Mouse (Mus musculus) intestine, embryonic 14.5 days (tissue): ENCODE measurements around the gene Capn15. TPM values are rescaled to one million over a fixed set of nuclear protein-coding genes. Genes with fewer than 3 reads are reported as not detected.

Experiments
- ATAC-seq: fragments of 200-750 bp; cut with Nextera tagmentation; replicated peaks from 2 replicates; pipeline ENCODE4 v1.8.0; 2017; ENCODE audit warnings: low read depth, moderate number of reproducible peaks, moderate TSS enrichment, moderate library complexity; ENCODE audit not compliant: low FRiP score, low TSS enrichment
- DNase-seq: peaks from one replicate; pipeline ENCODE4 v3.0.0-alpha.2; 2018; ENCODE audit warnings: low spot score
- H3K27ac ChIP-seq: fragments of 300-500 bp; sonication (generic); 2 replicates; pipeline ENCODE4 v1.5.1; 2014; ENCODE audit warnings: low read depth, mild to moderate bottlenecking, control low read depth
- H3K27me3 ChIP-seq: fragments of 300-500 bp; sonication (generic); replicated peaks from 2 replicates; pipeline ENCODE4 v1.6.1; 2014; ENCODE audit warnings: low read length, control low read depth; ENCODE audit not compliant: control insufficient read depth, insufficient read depth
- H3K36me3 ChIP-seq: fragments of 300-500 bp; sonication (generic); 2 replicates; pipeline ENCODE4 v1.6.1; 2014; ENCODE audit warnings: low read length, control low read depth; ENCODE audit not compliant: control insufficient read depth, insufficient read depth
- H3K4me1 ChIP-seq: fragments of 300-500 bp; sonication (generic); replicated peaks from 2 replicates; pipeline ENCODE4 v1.6.1; 2014; ENCODE audit warnings: low read length, control low read depth, mixed read lengths; ENCODE audit not compliant: control insufficient read depth, insufficient read depth
- H3K4me2 ChIP-seq: fragments of 300-500 bp; sonication (generic); 2 replicates; pipeline ENCODE4 v1.6.1; 2014; ENCODE audit warnings: low read length
- H3K4me3 ChIP-seq: fragments of 300-500 bp; sonication (generic); 2 replicates; pipeline ENCODE4 v1.5.1; 2014; ENCODE audit warnings: low read depth, low read length, control low read depth, mixed read lengths
- H3K9ac ChIP-seq: fragments of 300-500 bp; sonication (generic); 2 replicates; pipeline ENCODE4 v1.6.1; 2014; ENCODE audit warnings: mild to moderate bottlenecking, low read length
- H3K9me3 ChIP-seq: fragments of 300-500 bp; sonication (generic); 2 replicates; pipeline ENCODE4 v1.6.1; 2016; ENCODE audit warnings: low read length, control low read depth; ENCODE audit not compliant: control insufficient read depth
- WGBS: fragments of 180-500 bp; shearing (Covaris S2); extraction: QIAGEN DNeasy Blood & Tissue Kit; methylation state at CpG from one replicate; pipeline ENCODE4 v1.1.7; 2014; 5-methylcytosine and 5-hydroxymethylcytosine counted together
- polyA plus RNA-seq: library from polyadenylated mRNA; unstranded; fragments of >200 nt; fragmentation: Nextera tagmentation; extraction: Ambion mirVana; gene quantifications from 2 replicates; pipeline ENCODE4 v1.2.1, GENCODE M21; 2014

Capn15 gene
- polyA plus RNA-seq, 1 experiment from 2014 or later: 23.5 TPM

DNA sequence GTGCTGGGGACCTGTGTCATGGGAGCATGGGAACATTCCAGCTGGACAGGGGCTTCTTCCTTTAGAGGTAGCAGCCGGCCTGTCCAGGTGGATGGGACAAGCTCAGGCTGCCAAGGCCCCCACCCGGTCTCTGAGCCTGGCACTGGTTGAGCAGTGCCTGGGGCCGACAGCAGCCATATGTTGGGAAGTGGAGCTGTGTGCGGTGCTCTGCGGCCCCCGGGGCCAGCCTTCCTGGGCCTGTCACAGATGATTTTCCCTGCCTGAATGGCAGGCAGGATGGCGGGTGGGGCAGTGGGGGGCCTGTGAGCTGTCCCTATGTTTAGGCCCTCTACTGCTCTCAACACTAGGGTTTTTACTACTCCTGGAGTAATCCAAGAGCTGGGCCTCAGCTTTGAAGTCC, 29.4 kb downstream of the Capn15 start:
- Histone ChIP-seq H3K36me3 (peaks cover 35% of the 10 kb centered on the region), H3K9me3 (no peaks in the 10 kb centered on the region), H3K27me3 (peaks cover 28% of the 10 kb centered on the region), H3K4me2 (no peak overlapping the region), H3K4me1 (peaks cover 5% of the 10 kb centered on the region; the same call in 1 of the 2 replicates), H3K9ac (no peak overlapping the region), H3K4me3 (no peak overlapping the region), H3K27ac (no peak overlapping the region)
- ATAC-seq (no peak), DNase-seq (no peak)
- WGBS: 79% methylated on average over 6 of the region's 7 CpGs

DNA sequence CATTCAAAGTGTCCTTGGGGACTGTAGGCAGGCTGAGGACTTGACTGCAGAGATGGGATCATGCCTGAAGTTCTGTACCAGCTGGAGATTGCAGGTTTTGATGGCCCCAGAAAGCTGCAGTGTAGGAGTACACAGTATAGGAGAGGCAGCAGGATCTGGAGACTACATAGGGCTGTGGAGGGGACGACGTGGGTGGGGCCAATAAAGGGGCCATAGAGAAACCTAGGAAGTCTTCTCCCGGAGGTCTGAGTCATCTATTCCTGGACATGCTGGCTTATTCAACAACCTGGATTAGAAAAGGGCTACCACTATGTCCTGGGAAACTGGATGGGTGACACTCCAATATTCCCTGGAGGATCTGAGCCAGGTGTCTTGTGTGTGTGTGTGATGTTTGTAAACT, 29.9 kb downstream of the Capn15 start:
- Histone ChIP-seq H3K27me3 (peaks cover 33% of the 10 kb centered on the region), H3K9ac (no peak overlapping the region), H3K27ac (no peak overlapping the region), H3K4me1 (peaks cover 5% of the 10 kb centered on the region; the same call in 1 of the 2 replicates), H3K4me3 (no peak overlapping the region), H3K4me2 (no peak overlapping the region), H3K36me3 (peaks cover 34% of the 10 kb centered on the region), H3K9me3 (no peaks in the 10 kb centered on the region)
- no peak for ATAC-seq
- no peak for DNase-seq
- 51% methylated on average over 3 of the region's 3 CpGs for WGBS

DNA sequence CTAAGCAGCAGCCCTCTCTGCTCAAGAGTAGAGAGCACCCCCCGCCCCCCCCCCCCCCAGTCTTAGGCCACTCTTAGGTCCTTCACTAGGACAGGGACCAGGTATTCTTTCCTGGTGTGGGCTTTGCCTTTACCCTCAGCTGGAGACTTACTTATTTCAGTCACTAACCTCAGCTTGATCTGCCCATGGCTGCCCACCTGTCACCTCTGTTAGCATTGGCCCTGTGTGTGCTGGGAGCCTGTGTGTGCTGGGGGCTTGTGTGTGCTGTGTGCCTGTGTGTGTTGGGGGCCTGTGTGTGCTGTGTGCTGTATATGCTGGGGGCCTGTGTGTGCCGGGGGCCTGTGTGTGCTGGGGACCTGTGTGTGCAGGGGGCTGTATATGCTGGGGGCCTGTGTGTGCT, 30.9 kb downstream of the Capn15 start:
- Histone ChIP-seq H3K4me1 (peaks cover 5% of the 10 kb centered on the region; the same call in 1 of the 2 replicates), H3K4me2 (no peak overlapping the region), H3K36me3 (peaks cover 24% of the 10 kb centered on the region; the same call in 1 of the 2 replicates), H3K4me3 (no peak overlapping the region), H3K27me3 (peaks cover 44% of the 10 kb centered on the region), H3K27ac (no peak overlapping the region), H3K9me3 (no peaks in the 10 kb centered on the region), H3K9ac (no peak overlapping the region)
- ATAC-seq (no peak), DNase-seq (no peak)
- 65% methylated on average over 1 of the region's 2 CpGs for WGBS

DNA sequence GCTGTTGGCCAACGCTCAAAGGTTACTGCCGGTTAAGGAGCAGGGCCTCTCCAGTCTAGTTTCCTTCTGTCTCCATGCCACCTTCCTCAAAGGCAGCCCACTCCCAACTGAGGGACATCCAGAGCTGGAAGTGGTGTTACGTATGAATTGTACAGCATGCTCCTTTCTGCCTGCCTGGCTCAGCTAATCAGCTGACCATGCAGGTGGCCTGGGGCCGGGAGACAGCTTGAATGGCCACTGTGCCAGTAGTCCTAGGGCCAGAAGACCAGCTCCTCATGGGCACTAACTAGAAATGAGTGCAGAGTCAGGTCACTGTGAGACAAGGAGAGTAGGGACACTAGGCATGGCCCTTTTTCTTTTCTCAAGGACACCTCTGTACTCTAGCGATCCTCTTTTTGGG, 32.4 kb downstream of the Capn15 start:
- no peak overlapping the region for H3K4me2 ChIP-seq
- H3K4me1 ChIP-seq: peaks cover 5% of the 10 kb centered on the region; the same call in 1 of the 2 replicates
- no peak overlapping the region for H3K27ac ChIP-seq
- DNase-seq (no peak), ATAC-seq (no peak)
- 0 out of 2 replicates have a peak, but pooled peaks cover 11% of the 10 kb centered on the region for H3K36me3 ChIP-seq
- H3K27me3 ChIP-seq: peaks cover 44% of the 10 kb centered on the region
- no peak overlapping the region for H3K9ac ChIP-seq
- no peaks in the 10 kb centered on the region for H3K9me3 ChIP-seq
- 81% methylated on average over 5 of the region's 5 CpGs for WGBS
- H3K4me3 ChIP-seq: no peak overlapping the region

DNA sequence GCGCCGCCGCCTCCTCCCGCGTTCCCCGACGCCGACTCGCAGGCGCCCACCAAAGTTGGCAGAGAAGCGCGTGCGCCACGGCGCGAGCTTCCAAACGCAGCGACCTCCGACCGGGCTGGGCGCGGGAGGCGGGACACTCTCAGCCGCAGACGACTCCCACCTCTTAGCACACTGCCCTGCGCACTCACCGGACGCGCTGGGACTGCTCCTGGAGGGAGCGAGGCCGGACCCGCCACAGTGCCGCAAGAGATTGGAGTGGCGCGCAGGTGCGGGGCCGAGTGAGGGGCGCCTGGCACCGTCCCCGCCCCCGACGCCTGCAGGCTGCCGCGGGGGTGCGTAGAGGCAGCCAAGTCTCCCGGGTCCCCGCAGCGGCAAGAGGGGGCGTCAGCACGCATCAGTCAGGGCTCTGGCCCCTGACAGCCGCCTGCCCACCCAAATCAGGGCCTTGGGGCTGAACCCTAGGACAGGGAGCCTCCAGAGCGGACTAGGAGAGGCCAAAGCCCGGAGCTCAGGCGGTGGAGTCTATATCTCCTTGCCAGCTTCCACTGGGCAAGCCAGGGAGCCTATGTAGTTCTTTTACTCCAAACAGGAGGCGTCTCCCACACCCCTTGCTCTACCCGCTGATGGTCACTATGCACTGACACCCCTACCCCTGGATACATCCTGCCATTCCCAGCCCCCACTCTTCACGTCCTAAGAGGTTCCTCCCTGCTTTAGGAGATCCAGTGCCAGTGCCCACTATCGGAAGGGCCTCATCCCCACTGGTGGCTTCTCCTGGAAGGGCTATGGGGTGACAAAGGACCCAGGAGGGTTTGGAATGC, 33.6 kb downstream of the Capn15 start, which contains the start of gene A930017K11Rik:
A930017K11Rik (minus strand) TSS at position 763 of the 821 bp plus-strand sequence.
- no peak for DNase-seq
- WGBS: 2% methylated on average over 54 of the region's 58 CpGs
- ATAC-seq: no peak

DNA sequence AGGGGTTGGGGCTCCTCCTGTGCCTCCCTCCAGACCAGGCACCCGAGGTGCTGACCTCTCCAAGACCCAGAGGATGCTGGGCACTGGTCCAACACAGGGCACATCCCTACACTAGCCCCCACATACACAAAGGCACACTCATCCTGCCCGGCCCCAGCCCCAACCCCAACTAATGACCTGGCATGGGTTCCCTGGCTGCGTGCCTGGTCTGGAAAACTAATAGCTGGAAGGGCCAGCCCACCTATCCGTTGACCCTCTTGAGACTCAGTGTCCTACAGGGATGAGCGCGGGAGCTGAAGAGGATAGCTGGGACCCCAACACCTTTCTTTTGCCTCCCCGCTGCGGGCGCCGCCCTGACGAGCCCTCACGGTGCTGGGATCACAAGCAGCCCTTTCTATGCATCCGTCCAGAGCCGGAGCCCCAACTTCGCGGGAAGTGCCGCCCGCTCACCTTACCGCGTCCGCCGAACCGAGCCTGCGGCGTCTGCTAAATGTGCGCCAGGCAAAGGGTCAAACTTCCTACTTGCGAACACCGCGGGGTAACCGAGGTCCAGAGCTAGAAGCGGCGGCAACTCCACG, 34.3 kb downstream of the Capn15 start:
- peak overlapping the region; percentile 64 for H3K4me2 ChIP-seq
- H3K36me3 ChIP-seq: no peaks in the 10 kb centered on the region
- peaks cover 5% of the 10 kb centered on the region; the same call in 1 of the 2 replicates for H3K4me1 ChIP-seq
- WGBS: 1% methylated on average over 33 of the region's 33 CpGs
- H3K27me3 ChIP-seq: peaks cover 44% of the 10 kb centered on the region
- H3K27ac ChIP-seq: no peak overlapping the region
- no peaks in the 10 kb centered on the region for H3K9me3 ChIP-seq
- no peak overlapping the region; the same call in 1 of the 2 replicates for H3K9ac ChIP-seq
- peak; percentile 73 for DNase-seq
- ATAC-seq: no peak
- H3K4me3 ChIP-seq: peak overlapping the region; percentile 39

More for the DNA sequence above, 33.6 kb downstream of the Capn15 start, which contains the start of gene A930017K11Rik:
- peaks cover 5% of the 10 kb centered on the region; the same call in 1 of the 2 replicates for H3K4me1 ChIP-seq
- no peaks in the 10 kb centered on the region for H3K36me3 ChIP-seq
- no peaks in the 10 kb centered on the region for H3K9me3 ChIP-seq
- H3K4me2 ChIP-seq: peak within 1 kb of the TSS; percentile 64
- H3K9ac ChIP-seq: no peak within 1 kb of the TSS; the same call in 1 of the 2 replicates
- peak within 1 kb of the TSS; percentile 39 for H3K4me3 ChIP-seq
- H3K27ac ChIP-seq: no peak within 1 kb of the TSS
- H3K27me3 ChIP-seq: peaks cover 44% of the 10 kb centered on the region

DNA sequence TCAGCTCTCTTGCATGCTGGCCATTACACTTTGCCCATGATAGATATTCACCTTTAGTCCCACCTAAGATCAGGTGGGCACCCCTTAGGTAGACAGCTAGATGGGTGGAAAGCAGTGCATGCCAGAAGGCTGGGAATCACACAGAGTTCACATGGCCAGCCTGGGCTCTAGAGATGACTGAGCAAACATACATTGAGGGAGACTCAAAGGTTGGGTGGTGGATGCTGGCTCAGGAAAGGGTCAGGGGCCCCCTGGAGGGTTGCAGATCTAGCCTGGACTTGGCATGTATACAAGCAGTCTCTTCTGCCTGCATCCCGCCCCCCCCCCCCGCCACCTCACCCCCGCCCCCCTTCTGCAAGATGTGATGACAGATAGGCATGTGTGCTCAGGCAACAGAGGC, 34.9 kb downstream of the Capn15 start:
- H3K4me3 ChIP-seq: no peak overlapping the region
- H3K4me2 ChIP-seq: no peak overlapping the region
- ATAC-seq: no peak
- 0% methylated on average over 3 of the region's 3 CpGs for WGBS
- no peaks in the 10 kb centered on the region for H3K36me3 ChIP-seq
- no peaks in the 10 kb centered on the region for H3K9me3 ChIP-seq
- peaks cover 44% of the 10 kb centered on the region for H3K27me3 ChIP-seq
- H3K27ac ChIP-seq: no peak overlapping the region
- no peak overlapping the region for H3K9ac ChIP-seq
- peaks cover 5% of the 10 kb centered on the region; the same call in 1 of the 2 replicates for H3K4me1 ChIP-seq
- DNase-seq: no peak

DNA sequence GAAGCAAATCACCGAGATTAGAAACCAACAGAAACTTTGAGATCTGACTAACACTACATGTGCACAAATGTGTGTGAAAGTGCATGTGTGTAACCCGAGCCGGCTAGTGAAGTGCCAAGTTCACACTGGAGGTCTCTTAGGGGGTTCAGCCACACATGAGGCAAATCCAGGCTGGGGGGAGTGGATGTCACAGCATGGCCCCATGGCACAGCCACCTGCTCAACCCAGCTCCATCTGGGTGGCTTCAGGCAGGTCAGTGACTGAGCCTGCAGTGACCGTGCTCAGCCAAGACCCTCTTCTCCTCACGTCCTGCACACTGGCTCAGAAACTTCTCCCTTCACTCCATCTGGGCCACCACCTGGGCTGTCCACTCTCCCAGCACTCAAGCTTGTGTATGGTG, 35.6 kb downstream of the Capn15 start:
- Histone ChIP-seq H3K36me3 (no peaks in the 10 kb centered on the region), H3K4me2 (no peak overlapping the region), H3K4me3 (no peak overlapping the region), H3K4me1 (peaks cover 5% of the 10 kb centered on the region; the same call in 1 of the 2 replicates), H3K9ac (no peak overlapping the region), H3K27me3 (peaks cover 44% of the 10 kb centered on the region), H3K9me3 (no peaks in the 10 kb centered on the region), H3K27ac (no peak overlapping the region)
- WGBS: 83% methylated on average over 5 of the region's 5 CpGs
- DNase-seq (no peak), ATAC-seq (no peak)
